Mouse (Mus musculus) neural tube, embryonic 14.5 days (tissue): ENCODE data around the gene Lsm10. TPM values are rescaled to one million over a fixed set of nuclear protein-coding genes. Genes with fewer than 3 reads are reported as not detected.

Experiments
- ATAC-seq: fragments of 200-750 bp; cut with Nextera tagmentation; 2 replicates; pipeline ENCODE4 v1.8.0; 2017; ENCODE audit warnings: low read depth, mild to moderate bottlenecking, moderate TSS enrichment, moderate library complexity
- H3K27ac ChIP-seq: fragments of 300-500 bp; sonication (generic); 2 replicates; pipeline ENCODE4 v1.5.1; 2014; ENCODE audit warnings: low read depth, mild to moderate bottlenecking, control low read depth, low read length, moderate library complexity, mixed read lengths
- H3K27me3 ChIP-seq: fragments of 300-500 bp; sonication (generic); 2 replicates; pipeline ENCODE4 v1.6.1; 2014; ENCODE audit warnings: low read length; ENCODE audit not compliant: control insufficient read depth, insufficient read depth
- H3K36me3 ChIP-seq: fragments of 300-500 bp; sonication (generic); 2 replicates; pipeline ENCODE4 v1.6.1; 2014; ENCODE audit warnings: low read length, mixed read lengths; ENCODE audit not compliant: control insufficient read depth, insufficient read depth
- H3K4me1 ChIP-seq: fragments of 300-500 bp; sonication (generic); 2 replicates; pipeline ENCODE4 v1.6.1; 2014; ENCODE audit warnings: low read length; ENCODE audit not compliant: control insufficient read depth, insufficient read depth
- H3K4me2 ChIP-seq: fragments of 300-500 bp; sonication (generic); 2 replicates; pipeline ENCODE4 v1.6.1; 2014; ENCODE audit warnings: mild to moderate bottlenecking, low read depth, low read length, control low read depth
- H3K4me3 ChIP-seq: fragments of 300-500 bp; sonication (generic); 2 replicates; pipeline ENCODE4 v1.5.1; 2014; ENCODE audit warnings: low read depth, low read length, control low read depth, mixed read lengths
- H3K9ac ChIP-seq: fragments of 300-500 bp; sonication (generic); replicated peaks from 2 replicates; pipeline ENCODE4 v1.6.1; 2014; ENCODE audit warnings: low read depth, mild to moderate bottlenecking, control low read depth, low read length, mixed read lengths
- H3K9me3 ChIP-seq: fragments of 300-500 bp; sonication (generic); 2 replicates; pipeline ENCODE4 v1.6.1; 2016; ENCODE audit warnings: low read length; ENCODE audit not compliant: control insufficient read depth
- WGBS: fragments of 180-500 bp; shearing (Covaris S2); extraction: QIAGEN DNeasy Blood & Tissue Kit; methylation state at CpG from one replicate; pipeline ENCODE4 v1.1.7; 2014; 5-methylcytosine and 5-hydroxymethylcytosine counted together
- polyA plus RNA-seq: library from polyadenylated mRNA; unstranded; fragments of >200 nt; fragmentation: Nextera tagmentation; extraction: Ambion mirVana; gene quantifications from 2 replicates; pipeline ENCODE4 v1.2.1, GENCODE M21; 2014

Gene Lsm10
- polyA plus RNA-seq, 1 experiment from 2014 or later, result 48.3 TPM

- no peaks in the 10 kb centered on the region for H3K9me3 ChIP-seq
- H3K4me1 ChIP-seq, result peaks cover 12% of the 10 kb centered on the region
- H3K9ac ChIP-seq, result peak within 1 kb of the TSS; percentile 55
- ATAC-seq, result no peak
- peak within 1 kb of the TSS; percentile 22; the same call in 1 of the 2 replicates for H3K27ac ChIP-seq
- 2% methylated on average over 24 of the region's 24 CpGs for WGBS
- peak within 1 kb of the TSS; percentile 39 for H3K4me3 ChIP-seq
- peak within 1 kb of the TSS; percentile 60 for H3K4me2 ChIP-seq
- peaks cover 18% of the 10 kb centered on the region for H3K27me3 ChIP-seq
- H3K36me3 ChIP-seq, result no peaks in the 10 kb centered on the region
These were observed 51.2 kb downstream of the Lsm10 start, which contains the start of gene Eva1b for GRCm38 (mm10) chr4:126147533-126148160. Gene Eva1b, plus strand, starts transcription at chr4:126147744.

Other genes with a start within 250 kb of the Lsm10 start
- gene Csf3r, start 72.1 kb upstream of the Lsm10 start, polyA plus RNA-seq, result 0.66 and 0.75 TPM in 2 replicates
- 127 and 137 TPM in 2 replicates for gene Mrps15, start 49.7 kb upstream of the Lsm10 start, polyA plus RNA-seq
- 30.2 and 40.2 TPM in 2 replicates for gene Oscp1, start 38.1 kb upstream of the Lsm10 start, polyA plus RNA-seq
- gene Stk40, start 7.3 kb downstream of the Lsm10 start, polyA plus RNA-seq, result 15.2 and 21.8 TPM in 2 replicates
- 5.4 and 14.6 TPM in 2 replicates for gene Eva1b, start 51.1 kb downstream of the Lsm10 start, polyA plus RNA-seq
- gene Sh3d21, start 66.9 kb downstream of the Lsm10 start, polyA plus RNA-seq, result 0.67 and 1.5 TPM in 2 replicates
- 128 and 138 TPM in 2 replicates for gene Thrap3, start 106.1 kb downstream of the Lsm10 start, polyA plus RNA-seq
- gene Map7d1, start 159.7 kb downstream of the Lsm10 start, polyA plus RNA-seq, result 69.6 and 79.7 TPM in 2 replicates
- 32.9 and 68.5 TPM in 2 replicates for gene Trappc3, start 165.7 kb downstream of the Lsm10 start, polyA plus RNA-seq
- 1.3 and 6.1 TPM in 2 replicates for gene Col8a2, start 190.2 kb downstream of the Lsm10 start, polyA plus RNA-seq
- 51.7 and 54.1 TPM in 2 replicates for gene Adprhl2, start 225.1 kb downstream of the Lsm10 start, polyA plus RNA-seq
- gene Tekt2, start 229.1 kb downstream of the Lsm10 start, polyA plus RNA-seq, result 7.7 and 8.8 TPM in 2 replicates